Mouse (Mus musculus): ENCODE measurements around the gene Dlec1.

Gene Dlec1

GRCm38 (mm10) chr9:119101992-119102782, at the start of gene Dlec1:
Gene Dlec1 (plus strand): TSS chr9:119102478.
- peak; percentile 45 for DNase-seq (ENCODE audit: low read depth, low spot score)

- DNase-seq (ENCODE audit: low read depth, low spot score), result no peak
These were observed 48.2 kb upstream of the Dlec1 start for GRCm38 (mm10) chr9:119053964-119054576.

GRCm38 (mm10) chr9:119055336-119055735, 46.9 kb upstream of the Dlec1 start:
- DNase-seq (ENCODE audit: low read depth, low spot score), result no peak

DNA sequence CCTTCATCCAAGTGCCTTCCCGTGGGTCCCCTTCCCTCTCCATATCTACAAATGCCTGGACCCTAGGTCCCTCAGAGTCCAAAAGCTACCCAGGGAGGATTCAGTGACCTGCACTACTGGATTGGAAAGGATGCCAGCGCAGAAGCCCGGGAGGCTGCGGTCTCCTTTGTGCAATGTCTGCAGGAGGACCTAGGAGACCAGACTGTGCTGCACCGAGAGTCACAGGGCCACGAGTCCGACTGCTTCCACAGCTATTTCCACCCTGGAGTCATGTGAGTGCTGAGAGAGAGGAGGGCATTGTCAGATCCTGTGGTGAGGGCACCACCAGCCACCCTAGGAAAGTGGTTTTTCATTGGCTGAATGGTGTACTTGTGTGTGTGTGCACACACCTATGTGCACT, 44.0 kb upstream of the Dlec1 start:
- no peak for DNase-seq (ENCODE audit: low read depth, low spot score)

- no peak for DNase-seq (ENCODE audit: low read depth, low spot score)
These were observed 41.6 kb upstream of the Dlec1 start for GRCm38 (mm10) chr9:119060701-119061100.

DNA sequence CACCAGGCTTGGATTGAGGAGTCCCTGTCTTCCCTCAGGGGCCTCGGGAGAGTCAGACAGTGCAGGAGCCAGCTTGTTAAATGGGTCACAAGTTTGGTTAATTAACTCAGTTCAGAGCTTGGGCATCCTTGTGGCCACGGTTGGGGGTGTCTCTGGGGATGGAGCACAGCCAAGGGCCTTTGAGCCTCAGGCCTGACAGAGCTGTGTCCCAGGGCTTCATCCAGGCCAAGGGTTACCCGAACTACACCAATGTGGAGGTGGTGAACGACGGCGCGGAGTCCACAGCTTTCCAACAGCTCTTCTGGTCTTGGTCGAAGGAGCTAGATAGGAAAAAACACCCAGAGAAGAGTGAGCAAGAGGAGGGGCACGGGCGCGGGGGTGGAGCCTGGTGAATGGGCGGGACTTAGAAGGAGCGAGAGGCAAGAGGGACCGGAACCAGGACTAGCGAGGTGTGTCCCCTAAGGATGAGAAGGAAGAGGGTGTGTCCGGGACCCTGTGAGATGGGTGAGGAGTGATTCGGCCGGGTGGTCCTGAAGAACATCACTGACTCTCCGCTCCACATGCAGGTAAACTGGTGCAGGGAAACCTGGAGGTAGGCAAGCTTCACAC, 39.1 kb upstream of the Dlec1 start:
- no peak for DNase-seq (ENCODE audit: low read depth, low spot score)

- no peak for DNase-seq (ENCODE audit: low read depth, low spot score)
These were observed 38.0 kb upstream of the Dlec1 start for GRCm38 (mm10) chr9:119064296-119064695.

DNA sequence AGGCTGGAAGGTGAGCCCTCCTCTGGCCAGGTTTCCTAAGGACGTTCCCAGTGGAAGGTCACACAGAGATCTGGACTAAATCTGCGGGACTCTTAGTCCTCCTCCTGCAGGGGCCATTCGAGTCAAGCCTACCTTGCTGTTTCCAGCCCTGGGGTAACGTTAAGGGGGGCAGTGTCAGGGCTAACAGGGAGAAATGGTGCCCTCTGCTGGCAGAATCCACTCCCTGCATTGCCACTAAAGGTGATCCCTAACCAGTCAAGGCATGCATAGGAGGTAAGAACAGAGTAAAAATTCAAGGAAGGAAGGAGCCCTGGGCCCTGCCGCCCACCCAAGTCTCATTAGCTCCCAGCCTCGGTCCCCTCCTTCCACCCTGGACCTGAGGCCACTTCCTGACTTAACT, 34.7 kb upstream of the Dlec1 start:
- peak; percentile 56 for DNase-seq (ENCODE audit: low read depth, low spot score)

- no peak for DNase-seq (ENCODE audit: low read depth, low spot score)
These were observed 34.0 kb upstream of the Dlec1 start for GRCm38 (mm10) chr9:119068266-119068665.

DNA sequence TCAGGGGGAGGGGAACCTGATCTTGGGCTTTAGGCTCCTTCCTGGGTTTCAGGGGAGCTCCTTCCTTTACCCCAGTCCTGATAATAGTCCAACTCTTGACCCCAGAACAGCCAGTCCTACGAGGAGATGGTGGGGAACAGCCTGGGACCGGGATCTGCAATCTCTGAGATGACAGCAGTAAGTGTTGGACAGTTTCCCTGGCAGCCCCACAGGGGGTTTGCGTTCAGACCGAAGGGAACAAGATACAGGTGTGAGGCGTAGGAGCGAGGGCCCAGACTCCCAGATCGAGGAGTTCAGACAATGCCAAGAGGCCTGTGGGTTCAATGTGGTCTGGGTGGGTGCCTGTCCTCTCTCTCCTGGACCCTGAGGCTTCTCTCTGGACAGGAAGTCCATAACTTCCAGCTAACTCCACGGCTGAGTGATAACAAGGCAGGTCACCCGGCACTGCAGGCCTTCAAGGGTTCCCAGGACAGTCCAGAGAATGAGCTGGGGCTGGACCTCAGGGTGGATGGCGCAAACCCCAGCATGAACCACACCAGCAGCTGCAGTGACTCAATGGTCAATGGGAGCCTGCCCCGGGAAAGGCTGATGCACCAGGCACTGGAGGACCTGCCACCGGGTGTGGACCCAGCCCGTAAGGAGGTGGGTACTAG, 32.0 kb upstream of the Dlec1 start:
- no peak for DNase-seq (ENCODE audit: low read depth, low spot score)

- DNase-seq (ENCODE audit: low read depth, low spot score), result no peak
These were observed 30.5 kb upstream of the Dlec1 start for GRCm38 (mm10) chr9:119071786-119072185.

DNA sequence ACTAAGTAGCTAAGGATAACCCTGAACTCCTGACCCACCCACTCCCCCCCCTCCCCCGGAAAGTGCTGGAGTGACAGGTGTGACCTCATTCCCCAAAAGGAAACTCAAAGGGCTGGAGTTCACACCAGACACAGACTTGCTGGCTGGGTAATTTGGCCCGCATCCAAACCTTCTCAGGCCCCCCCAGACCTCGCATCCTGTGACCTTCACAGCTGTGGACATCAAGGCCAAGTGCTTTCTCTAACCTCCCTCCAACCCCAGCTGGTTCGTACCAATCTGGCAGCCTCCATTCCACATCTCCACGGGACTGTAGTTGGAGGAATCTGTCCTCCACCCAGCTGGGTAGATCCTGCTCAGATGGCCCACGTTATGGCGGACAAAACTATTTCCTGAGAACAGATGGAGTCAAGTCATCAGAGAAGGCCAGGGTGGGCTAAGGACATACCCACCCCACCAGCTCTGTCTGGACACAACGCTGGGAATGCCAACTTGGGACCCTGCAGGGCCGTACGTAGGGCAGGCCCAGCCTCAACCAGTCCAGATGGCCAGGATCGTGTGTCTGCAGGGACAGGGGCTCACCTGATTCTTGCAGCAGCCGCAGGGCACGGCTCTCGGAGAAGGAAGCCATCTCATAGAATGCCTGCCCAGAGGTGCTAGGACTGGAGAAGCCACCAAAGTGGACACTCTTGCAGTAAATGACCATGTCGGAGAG, 28.9 kb upstream of the Dlec1 start:
- no peak for DNase-seq (ENCODE audit: low read depth, low spot score)

DNA sequence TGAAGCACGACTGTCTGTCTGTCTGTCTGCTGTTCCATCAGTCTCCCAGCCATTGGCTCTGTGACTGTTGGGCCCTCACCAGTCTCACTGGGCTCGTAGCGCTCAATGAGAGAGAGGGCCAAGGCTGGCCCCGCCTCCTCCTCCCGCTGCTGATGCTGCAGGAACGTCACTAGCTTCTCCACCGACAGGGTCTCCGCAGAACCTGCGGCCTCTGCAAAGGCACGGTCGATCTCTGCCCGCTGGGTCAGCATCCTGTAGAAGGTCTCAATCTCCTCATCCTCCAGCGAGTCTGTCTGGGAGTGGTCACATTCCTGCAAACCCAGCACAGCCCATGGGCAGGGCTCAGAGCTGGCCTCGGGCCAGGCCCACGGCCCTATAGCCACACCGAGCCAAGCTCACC, 26.6 kb upstream of the Dlec1 start:
- no peak for DNase-seq (ENCODE audit: low read depth, low spot score)

DNA sequence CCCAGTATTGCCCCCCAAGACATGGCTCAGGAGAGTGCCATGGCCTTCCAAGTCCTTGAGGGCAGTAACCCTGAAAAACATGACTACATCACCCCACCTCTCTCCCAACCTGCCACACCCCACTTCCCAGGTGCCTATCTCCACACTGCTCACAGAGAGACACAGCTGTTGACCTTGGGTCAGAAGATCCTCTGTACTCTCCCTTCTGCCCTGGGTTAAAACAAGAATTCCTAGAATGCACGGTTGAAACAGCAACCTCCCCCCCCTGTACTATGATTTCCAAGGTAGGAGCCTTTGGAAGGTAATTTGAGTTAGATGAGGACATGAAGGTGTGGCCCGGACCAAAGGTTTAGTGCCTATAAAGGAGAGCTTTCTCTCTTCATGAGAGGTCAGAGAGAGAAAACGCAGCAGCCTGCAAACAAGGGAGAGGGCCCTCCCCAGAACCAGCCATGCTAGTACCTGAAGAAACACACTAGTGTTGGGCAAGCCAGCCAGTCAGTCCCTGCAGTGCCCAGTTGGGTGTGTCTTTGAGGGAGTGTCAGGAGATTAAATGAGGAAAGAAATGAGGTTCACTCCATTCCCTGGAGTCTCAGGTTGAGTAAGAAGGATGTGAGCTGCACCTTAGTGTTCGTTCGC, 22.1 kb upstream of the Dlec1 start:
- DNase-seq (ENCODE audit: low read depth, low spot score), result no peak

DNA sequence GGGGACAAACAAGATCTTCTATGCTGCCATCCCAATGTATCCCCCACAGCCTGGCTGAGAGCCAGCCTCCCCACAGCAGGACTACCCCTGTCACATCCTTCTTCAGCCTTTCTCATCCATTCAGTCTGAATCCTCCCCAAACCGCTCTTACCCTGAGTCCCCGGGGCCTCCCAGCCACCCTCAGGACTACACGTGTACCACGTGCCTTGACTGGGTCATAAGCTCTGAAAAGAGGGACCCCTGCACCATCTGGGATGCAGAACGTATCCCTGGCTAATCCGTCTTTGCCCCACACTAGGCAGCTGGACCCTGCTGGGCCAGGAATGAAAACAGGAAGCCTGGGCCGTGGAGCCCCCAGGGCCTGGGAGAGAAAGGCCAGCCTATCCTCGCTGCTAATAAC, 20.2 kb upstream of the Dlec1 start:
- DNase-seq (ENCODE audit: low read depth, low spot score), result no peak

- no peak for DNase-seq (ENCODE audit: low read depth, low spot score)
These were observed 19.4 kb upstream of the Dlec1 start for GRCm38 (mm10) chr9:119082656-119083430.

GRCm38 (mm10) chr9:119083966-119084365, 18.3 kb upstream of the Dlec1 start:
- DNase-seq (ENCODE audit: low read depth, low spot score), result no peak

GRCm38 (mm10) chr9:119086451-119086850, 15.8 kb upstream of the Dlec1 start:
- no peak for DNase-seq (ENCODE audit: low read depth, low spot score)

DNA sequence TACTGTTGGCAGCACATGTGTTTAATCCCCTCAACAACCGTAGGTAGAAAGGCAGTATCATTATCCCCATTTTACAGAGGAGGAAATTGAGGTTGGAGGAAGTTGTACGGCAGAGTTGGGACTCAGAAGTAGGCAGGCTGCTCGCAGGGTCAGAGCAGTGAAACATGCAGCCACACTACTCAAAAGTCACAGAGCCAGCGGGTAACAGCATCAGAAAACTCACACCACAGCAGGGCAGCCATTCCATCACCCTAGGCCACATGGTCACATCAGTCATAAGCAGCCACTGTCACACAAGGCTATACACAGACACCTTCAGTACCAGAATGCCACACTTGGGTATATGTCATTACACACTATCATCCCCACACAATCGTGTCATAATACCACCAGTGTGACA, 15.0 kb upstream of the Dlec1 start:
- no peak for DNase-seq (ENCODE audit: low read depth, low spot score)

GRCm38 (mm10) chr9:119088148-119088801, 14.0 kb upstream of the Dlec1 start:
- peak; percentile 45 for DNase-seq (ENCODE audit: low read depth, low spot score)
